ENCODE assay signal across 17 mouse cellular contexts in the genomic region with DNA sequence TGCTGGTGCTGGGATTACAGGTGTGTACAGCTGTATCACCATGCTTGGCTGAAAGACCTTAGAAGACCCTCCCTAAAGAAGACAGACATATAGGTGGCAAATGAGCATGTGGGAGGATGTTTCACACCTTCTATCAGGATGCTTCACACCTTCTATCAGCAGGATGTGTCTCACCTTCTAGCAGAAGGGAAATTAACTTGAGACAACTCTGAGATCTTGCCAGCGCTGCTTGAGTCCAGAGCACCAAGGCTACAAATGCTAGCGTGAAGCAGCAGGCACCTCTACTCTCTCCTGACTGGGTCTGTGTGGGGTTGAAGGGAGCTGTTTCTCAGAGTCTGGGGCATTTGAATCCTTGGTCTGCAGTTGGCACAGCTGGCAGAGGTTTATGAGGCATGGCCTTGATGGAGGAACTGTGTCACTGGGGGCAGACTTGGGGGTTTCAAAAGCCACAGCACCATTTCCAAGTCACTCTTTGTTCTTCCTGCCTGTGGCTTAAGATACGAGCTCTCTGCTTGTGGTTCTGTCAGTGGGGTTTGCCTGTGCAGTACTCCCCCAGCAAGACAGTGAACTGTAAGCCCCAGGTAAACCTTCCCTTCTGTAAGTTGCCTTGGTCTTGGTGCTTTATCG. TPM values are rescaled to one million over a fixed set of nuclear protein-coding genes. Genes with fewer than 3 reads are reported as not detected.
DNase-seq lines count a peak whose midpoint lies in the region; ATAC-seq and TF ChIP-seq lines count a peak whose summit lies in the region.
"Had no signal": no experiment of that assay in that cellular context is flagged by ENCODE, and none has a peak within 500 bp of the region (broad histone marks: within the 10 kb centered on the region; RNA-seq: fewer than 3 reads in every experiment).

No protein-coding gene starts in this region.

- H3K9me3 ChIP-seq in heart, embryonic 10.5 days, result 0 out of 2 replicates have a peak, but pooled peaks cover 2% of the 10 kb centered on the region
- H3K9me3 ChIP-seq in heart, embryonic 11.5 days (replicated peaks; ENCODE audit: control insufficient read depth, low read length), result peaks cover under 1% of the 10 kb centered on the region; the same call in 1 of the 2 replicates
- H3K9me3 ChIP-seq: forebrain, embryonic 15.5 days; limb, embryonic 15.5 days had no signal

- 73% methylated on average over 4 of the region's 4 CpGs for WGBS in heart, embryonic 10.5 days
- WGBS in heart, embryonic 11.5 days (ENCODE audit: insufficient replicate concordance), result 69% methylated on average over 4 of the region's 4 CpGs
- WGBS in lung, adult 2 months, result 76% methylated on average over 4 of the region's 4 CpGs

- no peak overlapping the region for H3K27ac ChIP-seq in heart, embryonic 10.5 days
- H3K27ac ChIP-seq in heart, embryonic 11.5 days (ENCODE audit: low read depth, low read length), result no peak overlapping the region
- H3K27ac ChIP-seq: forebrain, embryonic 15.5 days; hindbrain, embryonic 12.5 days; limb, embryonic 15.5 days had no signal

- H3K4me1 ChIP-seq in heart, embryonic 10.5 days, result 0 out of 2 replicates have a peak, but pooled peaks cover 6% of the 10 kb centered on the region
- no peaks in the 10 kb centered on the region for H3K4me1 ChIP-seq in heart, embryonic 11.5 days (ENCODE audit: control insufficient read depth, insufficient read depth, low read length)
- H3K4me1 ChIP-seq in lung, adult 2 months (ENCODE audit: control insufficient read depth, insufficient read depth, low read length), result no peaks in the 10 kb centered on the region
- H3K4me1 ChIP-seq: forebrain, embryonic 15.5 days; hindbrain, embryonic 12.5 days; megakaryocyte, embryonic 14.5 days had no signal

- no peak for TF ChIP-seq POLR2A in lung, adult 2 months (IDR thresholded peaks at IDR 0.05; ENCODE audit: borderline replicate concordance, extremely low read depth, low read depth, low read length)

- TF ChIP-seq CTCF in lung, adult 2 months (IDR thresholded peaks at IDR 0.05; ENCODE audit: insufficient read depth, low read length), result no peak

- no peak overlapping the region for H3K9ac ChIP-seq in heart, embryonic 11.5 days (ENCODE audit: low read depth, low read length)
- H3K9ac ChIP-seq: forebrain, embryonic 15.5 days; hindbrain, embryonic 12.5 days; limb, embryonic 15.5 days had no signal

- DNase-seq in heart, embryonic 10.5 days (ENCODE audit: low spot score), result peak; percentile 51
- peak; percentile 50 to 68 for DNase-seq in natural killer cell, adult 2 months (ENCODE audit: low spot score in 2 of 2)
- DNase-seq in thymus, postnatal 36 days, result peak; percentile 25 to 50
- no peak for DNase-seq in lung, adult 2 months
- no peak for DNase-seq in layer of hippocampus, adult 9-10 months (ENCODE audit: low spot score)
- DNase-seq in ovary, postnatal 10 days (ENCODE audit: low spot score), result no peak
- DNase-seq: adrenal gland, postnatal 10 days; cerebellum, adult 9-11 months; kidney, postnatal 10 days; lung, adult 18-20 months had no signal

- no peaks in the 10 kb centered on the region for H3K36me3 ChIP-seq in heart, embryonic 10.5 days
- no peaks in the 10 kb centered on the region for H3K36me3 ChIP-seq in heart, embryonic 11.5 days (ENCODE audit: control insufficient read depth, insufficient read depth, low read length)
- H3K36me3 ChIP-seq: forebrain, embryonic 15.5 days; hindbrain, embryonic 12.5 days; limb, embryonic 15.5 days had no signal

- no peak overlapping the region for H3K4me2 ChIP-seq in heart, embryonic 11.5 days
- H3K4me2 ChIP-seq: forebrain, embryonic 15.5 days; hindbrain, embryonic 12.5 days; limb, embryonic 15.5 days had no signal

- no peaks in the 10 kb centered on the region for H3K27me3 ChIP-seq in heart, embryonic 10.5 days (ENCODE audit: insufficient read depth, poor library complexity, severe bottlenecking)
- no peaks in the 10 kb centered on the region for H3K27me3 ChIP-seq in heart, embryonic 11.5 days (ENCODE audit: control insufficient read depth, insufficient read depth, low read length)
- H3K27me3 ChIP-seq: forebrain, embryonic 15.5 days; hindbrain, embryonic 12.5 days; limb, embryonic 15.5 days; megakaryocyte, embryonic 14.5 days had no signal

- ATAC-seq in heart, embryonic 11.5 days (replicated peaks; ENCODE audit: insufficient number of reproducible peaks, low FRiP score, low TSS enrichment), result no peak
- peak; percentile 96 for ATAC-seq in common myeloid progenitor, adult 5-6 weeks (replicated peaks; ENCODE audit: low read depth, poor library complexity, severe bottlenecking)
- ATAC-seq: forebrain, embryonic 15.5 days; intestine, embryonic 16.5 days had no signal

- no peak overlapping the region for H3K4me3 ChIP-seq in heart, embryonic 10.5 days
- no peak overlapping the region for H3K4me3 ChIP-seq in heart, embryonic 11.5 days (ENCODE audit: low read depth, low read length)
- H3K4me3 ChIP-seq in lung, adult 2 months (replicated peaks; ENCODE audit: extremely low read depth, low read depth, low read length), result no peak overlapping the region
- H3K4me3 ChIP-seq: forebrain, embryonic 15.5 days; hindbrain, embryonic 12.5 days; limb, embryonic 15.5 days; megakaryocyte, embryonic 14.5 days had no signal

RNA-seq across cellular contexts. Expression of gene Dock9, which starts 32.3 kb away (rescaled TPM):
- 5.4 and 6.6 TPM in 2 replicates for polyA plus RNA-seq in heart, embryonic 10.5 days (2016; fragmentation: Nextera tagmentation; extraction: Ambion mirVana)
- polyA plus RNA-seq in heart, embryonic 11.5 days (2014; fragmentation: Nextera tagmentation; extraction: Ambion mirVana), result 6.7 and 7.0 TPM in 2 replicates
- 5.7 and 6.7 TPM in 2 replicates for total RNA-seq in common myeloid progenitor, adult 5-6 weeks (2017)
- 62.3 and 73.3 TPM in 2 replicates for polyA plus RNA-seq in lung, adult 2 months (2012; rRNA removed)

RNA-seq across cellular contexts. Expression of gene Ubac2, which starts 48.5 kb away (rescaled TPM):
- 63.4 and 68.7 TPM in 2 replicates for polyA plus RNA-seq in heart, embryonic 10.5 days (2016; fragmentation: Nextera tagmentation; extraction: Ambion mirVana)
- 63.4 and 69.5 TPM in 2 replicates for polyA plus RNA-seq in heart, embryonic 11.5 days (2014; fragmentation: Nextera tagmentation; extraction: Ambion mirVana)
- 19.1 and 33.3 TPM in 2 replicates for total RNA-seq in common myeloid progenitor, adult 5-6 weeks (2017)
- polyA plus RNA-seq in lung, adult 2 months (2012; rRNA removed), result 37.7 and 47.1 TPM in 2 replicates

Comparison
In these comparisons a context has a peak if more than half of its experiments do, and no peak if none do; other contexts are left out.
1. DNase-seq: peak in heart, embryonic 10.5 days (single experiment), natural killer cell, adult 2 months (2 of 2) and thymus, postnatal 36 days (2 of 2); none in lung, adult 2 months (single experiment), layer of hippocampus, adult 9-10 months (single experiment) and ovary, postnatal 10 days (single experiment).